Mouse (Mus musculus) neural tube, embryonic 12.5 days (tissue): Measurements from ENCODE around the gene Gabrr3. TPM values are rescaled to one million over a fixed set of nuclear protein-coding genes. Genes with fewer than 3 reads are reported as not detected.
"Not testable (repeated sequence)": the region's sequence is repeated elsewhere in the genome, so short reads cannot be mapped to it uniquely, and the experiment has no call there.

Source experiments
- ATAC-seq: fragments of 200-750 bp; cut with Nextera tagmentation; 2 replicates; pipeline ENCODE4 v1.8.0; 2017; ENCODE audit warnings: low read depth, mild to moderate bottlenecking, moderate TSS enrichment, moderate library complexity; ENCODE audit not compliant: low FRiP score
- H3K27ac ChIP-seq: fragments of 300-500 bp; sonication (generic); 2 replicates; pipeline ENCODE4 v1.5.1; 2016
- H3K27me3 ChIP-seq: fragments of 300-500 bp; sonication (generic); replicated peaks from 2 replicates; pipeline ENCODE4 v1.6.1; 2016; ENCODE audit warnings: mild to moderate bottlenecking
- H3K36me3 ChIP-seq: fragments of 300-500 bp; sonication (generic); 2 replicates; pipeline ENCODE4 v1.6.1; 2016; ENCODE audit warnings: mild to moderate bottlenecking
- H3K4me1 ChIP-seq: fragments of 300-500 bp; sonication (generic); 2 replicates; pipeline ENCODE4 v1.6.1; 2016
- H3K4me2 ChIP-seq: fragments of 300-500 bp; sonication (generic); replicated peaks from 2 replicates; pipeline ENCODE4 v1.6.1; 2016; ENCODE audit warnings: mild to moderate bottlenecking
- H3K4me3 ChIP-seq: fragments of 300-500 bp; sonication (generic); 2 replicates; pipeline ENCODE4 v1.5.1; 2016
- H3K9ac ChIP-seq: fragments of 300-500 bp; sonication (generic); 2 replicates; pipeline ENCODE4 v1.6.1; 2016; ENCODE audit warnings: mild to moderate bottlenecking
- H3K9me3 ChIP-seq: fragments of 300-500 bp; sonication (generic); 2 replicates; pipeline ENCODE4 v1.6.1; 2016; ENCODE audit warnings: mild to moderate bottlenecking
- WGBS: fragments of 180-500 bp; shearing (Covaris S2); methylation state at CpG from one replicate; pipeline ENCODE4 v1.1.7; 2016; 5-methylcytosine and 5-hydroxymethylcytosine counted together
- polyA plus RNA-seq: library from polyadenylated mRNA; unstranded; fragments of >200 nt; fragmentation: Nextera tagmentation; extraction: Ambion mirVana; gene quantifications from 2 replicates; pipeline ENCODE4 v1.2.1, GENCODE M21; 2016

The Gabrr3 gene
- polyA plus RNA-seq, 1 experiment from 2014 or later: not detected

- H3K9me3 ChIP-seq: no peaks in the 10 kb centered on the region
- peak; percentile 54 for ATAC-seq
- H3K36me3 ChIP-seq: no peaks in the 10 kb centered on the region
- H3K9ac ChIP-seq: no peak overlapping the region
- H3K4me1 ChIP-seq: peaks cover 3% of the 10 kb centered on the region; the same call in 1 of the 2 replicates
- 0 out of 2 replicates have a peak overlapping the region, but pooled peaks have one; percentile 1 for H3K4me2 ChIP-seq
- 29% methylated on average over 13 of the region's 13 CpGs for WGBS
- H3K4me3 ChIP-seq: no peak overlapping the region
- H3K27ac ChIP-seq: no peak overlapping the region
- H3K27me3 ChIP-seq: no peaks in the 10 kb centered on the region
Measured at GRCm38 (mm10) chr16:59421571-59422345, 14.6 kb downstream of the Gabrr3 start.

GRCm38 (mm10) chr16:59427960-59428359 is 20.8 kb downstream of the Gabrr3 start:
- no peak overlapping the region for H3K4me3 ChIP-seq
- no peak overlapping the region for H3K4me2 ChIP-seq
- H3K9ac ChIP-seq: no peak overlapping the region
- no peak for ATAC-seq
- H3K27ac ChIP-seq: no peak overlapping the region
- WGBS: 66% methylated on average over 7 of the region's 7 CpGs
- H3K27me3 ChIP-seq: no peaks in the 10 kb centered on the region
- H3K9me3 ChIP-seq: no peaks in the 10 kb centered on the region
- no peaks in the 10 kb centered on the region for H3K36me3 ChIP-seq
- H3K4me1 ChIP-seq: no peaks in the 10 kb centered on the region

GRCm38 (mm10) chr16:59433181-59433580 is 26.0 kb downstream of the Gabrr3 start:
- WGBS: 78% methylated on average over 11 of the region's 11 CpGs

DNA sequence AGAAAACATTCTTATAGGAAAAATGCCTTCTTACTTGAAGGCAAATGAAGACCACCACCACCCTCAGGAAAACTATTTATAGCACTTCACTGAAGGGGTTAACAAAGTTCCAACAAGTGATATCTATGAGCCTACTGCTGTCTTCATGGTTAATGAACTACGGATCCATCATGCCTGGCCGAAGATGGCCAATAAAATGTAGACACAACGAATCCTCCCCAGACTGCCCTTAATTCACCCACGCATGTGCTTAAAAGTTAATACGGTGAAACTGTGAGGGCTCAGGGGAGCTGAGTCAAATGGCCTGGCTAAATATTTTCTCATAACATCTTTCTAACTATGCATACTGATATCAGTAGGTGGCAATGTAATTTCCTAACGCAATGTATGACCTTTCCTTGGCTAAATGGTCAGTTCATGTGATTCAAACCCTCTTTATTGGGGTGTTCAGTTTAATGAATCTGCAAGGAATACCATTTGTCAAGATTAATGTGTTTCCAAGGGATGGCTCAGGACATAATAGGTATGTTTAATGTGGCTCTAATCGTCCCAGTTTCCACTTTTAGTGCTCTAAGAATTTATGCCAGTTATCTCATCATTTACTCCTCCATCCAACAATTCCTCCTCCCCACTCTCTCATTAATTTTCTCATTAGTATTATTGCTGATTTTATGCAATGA is 37.9 kb downstream of the Gabrr3 start:
- no peaks in the 10 kb centered on the region for H3K27me3 ChIP-seq
- no peak overlapping the region for H3K27ac ChIP-seq
- H3K9me3 ChIP-seq: no peaks in the 10 kb centered on the region
- 64% methylated on average over 7 of the region's 7 CpGs for WGBS
- no peak overlapping the region for H3K4me2 ChIP-seq
- H3K9ac ChIP-seq: no peak overlapping the region
- no peaks in the 10 kb centered on the region for H3K4me1 ChIP-seq
- peak; percentile 49 for ATAC-seq
- no peaks in the 10 kb centered on the region for H3K36me3 ChIP-seq
- H3K4me3 ChIP-seq: no peak overlapping the region

More at GRCm38 (mm10) chr16:59433181-59433580, 26.0 kb downstream of the Gabrr3 start:
- Histone ChIP-seq H3K4me3 (no peak overlapping the region), H3K27me3 (no peaks in the 10 kb centered on the region), H3K4me1 (no peaks in the 10 kb centered on the region), H3K4me2 (no peak overlapping the region), H3K9ac (no peak overlapping the region), H3K27ac (no peak overlapping the region), H3K9me3 (no peaks in the 10 kb centered on the region), H3K36me3 (no peaks in the 10 kb centered on the region)
- ATAC-seq: no peak

- Histone ChIP-seq H3K9me3 (no peaks in the 10 kb centered on the region), H3K4me2 (no peak overlapping the region), H3K9ac (no peak overlapping the region), H3K27ac (no peak overlapping the region), H3K4me1 (no peaks in the 10 kb centered on the region), H3K27me3 (no peaks in the 10 kb centered on the region), H3K36me3 (no peaks in the 10 kb centered on the region), H3K4me3 (no peak overlapping the region)
- no peak for ATAC-seq
- WGBS: 94% methylated on average over 1 of the region's 1 CpGs
Measured at GRCm38 (mm10) chr16:59448181-59448580, 41.0 kb downstream of the Gabrr3 start.

- no peak for ATAC-seq
- H3K27me3 ChIP-seq: no peaks in the 10 kb centered on the region
- H3K27ac ChIP-seq: no peak overlapping the region
- no peak overlapping the region for H3K4me2 ChIP-seq
- H3K4me3 ChIP-seq: no peak overlapping the region
- no peak overlapping the region for H3K9ac ChIP-seq
- no peaks in the 10 kb centered on the region for H3K9me3 ChIP-seq
- H3K36me3 ChIP-seq: no peaks in the 10 kb centered on the region
- no peaks in the 10 kb centered on the region for H3K4me1 ChIP-seq
Measured at GRCm38 (mm10) chr16:59449092-59449491, 42.0 kb downstream of the Gabrr3 start.

DNA sequence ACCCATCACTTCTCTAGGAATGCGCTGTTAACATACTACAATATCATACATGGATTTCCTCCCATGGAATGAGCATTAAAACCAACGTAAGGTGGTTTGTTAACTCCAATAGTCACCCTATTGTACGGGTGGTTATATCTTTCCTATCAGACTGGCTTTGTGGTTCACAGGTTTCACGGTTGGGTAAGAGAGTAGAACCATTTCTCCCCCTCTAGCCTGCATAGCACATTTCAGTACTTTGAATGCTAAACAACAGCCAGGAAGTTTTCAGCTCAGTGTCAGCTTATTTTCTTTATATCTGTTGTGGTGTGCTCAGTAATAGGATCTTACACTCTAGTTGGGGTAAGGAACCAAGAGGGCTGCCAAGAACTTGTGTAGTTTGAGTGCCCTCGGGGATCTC is 44.7 kb downstream of the Gabrr3 start:
- Histone ChIP-seq H3K27ac (no peak overlapping the region), H3K9ac (no peak overlapping the region), H3K9me3 (no peaks in the 10 kb centered on the region), H3K4me2 (no peak overlapping the region), H3K4me3 (no peak overlapping the region), H3K4me1 (no peaks in the 10 kb centered on the region), H3K27me3 (no peaks in the 10 kb centered on the region), H3K36me3 (no peaks in the 10 kb centered on the region)
- ATAC-seq: no peak
- WGBS: 94% methylated on average over 5 of the region's 5 CpGs

GRCm38 (mm10) chr16:59459259-59459861 is 52.2 kb downstream of the Gabrr3 start:
- not testable (repeated sequence) for H3K4me1 ChIP-seq, H3K4me2 ChIP-seq, H3K9ac ChIP-seq, H3K9me3 ChIP-seq, ATAC-seq, H3K27ac ChIP-seq, H3K36me3 ChIP-seq, H3K4me3 ChIP-seq, H3K27me3 ChIP-seq
- WGBS: 87% methylated on average over 5 of the region's 5 CpGs

GRCm38 (mm10) chr16:59463567-59463966 is 56.4 kb downstream of the Gabrr3 start:
- H3K4me2 ChIP-seq: no peak overlapping the region

GRCm38 (mm10) chr16:59463973-59464372 is 56.8 kb downstream of the Gabrr3 start:
- Histone ChIP-seq H3K27me3 (no peaks in the 10 kb centered on the region), H3K9me3 (peaks cover 7% of the 10 kb centered on the region), H3K9ac (no peak overlapping the region), H3K27ac (no peak overlapping the region), H3K4me2 (no peak overlapping the region), H3K4me1 (no peaks in the 10 kb centered on the region), H3K36me3 (no peaks in the 10 kb centered on the region), H3K4me3 (no peak overlapping the region)
- 72% methylated on average over 6 of the region's 6 CpGs for WGBS
- ATAC-seq: no peak

More at GRCm38 (mm10) chr16:59463567-59463966, 56.4 kb downstream of the Gabrr3 start:
- WGBS: 48% methylated on average over 4 of the region's 4 CpGs
- Histone ChIP-seq H3K36me3 (no peaks in the 10 kb centered on the region), H3K27ac (no peak overlapping the region), H3K9ac (no peak overlapping the region), H3K27me3 (no peaks in the 10 kb centered on the region), H3K4me1 (no peaks in the 10 kb centered on the region), H3K9me3 (peaks cover 7% of the 10 kb centered on the region), H3K4me3 (no peak overlapping the region)
- ATAC-seq: peak; percentile 97

DNA sequence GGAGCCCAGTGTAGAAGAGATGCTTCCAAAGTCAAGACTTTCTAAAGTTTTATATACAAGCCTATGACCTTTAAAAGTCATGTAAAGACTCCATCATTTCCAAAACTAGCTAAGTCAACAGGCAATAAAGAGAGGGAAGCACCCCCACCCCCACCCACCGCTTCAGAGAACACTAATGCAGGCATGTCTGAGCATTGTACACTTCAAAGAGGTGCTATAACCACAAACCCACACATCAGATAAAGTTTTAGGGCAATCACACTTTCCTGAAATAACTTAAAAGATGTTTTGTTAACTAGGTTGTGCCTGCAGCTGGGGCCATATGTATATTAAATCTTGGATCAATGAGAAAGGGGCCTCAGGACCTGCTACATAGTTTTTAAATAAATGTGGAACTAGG is 62.7 kb downstream of the Gabrr3 start:
- no peak overlapping the region for H3K4me2 ChIP-seq
- WGBS: 90% methylated on average over 1 of the region's 1 CpGs
- no peak overlapping the region for H3K4me3 ChIP-seq
- H3K27ac ChIP-seq: no peak overlapping the region
- H3K9me3 ChIP-seq: peaks cover 3% of the 10 kb centered on the region
- 0 out of 2 replicates have a peak, but pooled peaks cover 3% of the 10 kb centered on the region for H3K4me1 ChIP-seq
- H3K27me3 ChIP-seq: no peaks in the 10 kb centered on the region
- no peaks in the 10 kb centered on the region for H3K36me3 ChIP-seq
- no peak overlapping the region for H3K9ac ChIP-seq
- no peak for ATAC-seq

DNA sequence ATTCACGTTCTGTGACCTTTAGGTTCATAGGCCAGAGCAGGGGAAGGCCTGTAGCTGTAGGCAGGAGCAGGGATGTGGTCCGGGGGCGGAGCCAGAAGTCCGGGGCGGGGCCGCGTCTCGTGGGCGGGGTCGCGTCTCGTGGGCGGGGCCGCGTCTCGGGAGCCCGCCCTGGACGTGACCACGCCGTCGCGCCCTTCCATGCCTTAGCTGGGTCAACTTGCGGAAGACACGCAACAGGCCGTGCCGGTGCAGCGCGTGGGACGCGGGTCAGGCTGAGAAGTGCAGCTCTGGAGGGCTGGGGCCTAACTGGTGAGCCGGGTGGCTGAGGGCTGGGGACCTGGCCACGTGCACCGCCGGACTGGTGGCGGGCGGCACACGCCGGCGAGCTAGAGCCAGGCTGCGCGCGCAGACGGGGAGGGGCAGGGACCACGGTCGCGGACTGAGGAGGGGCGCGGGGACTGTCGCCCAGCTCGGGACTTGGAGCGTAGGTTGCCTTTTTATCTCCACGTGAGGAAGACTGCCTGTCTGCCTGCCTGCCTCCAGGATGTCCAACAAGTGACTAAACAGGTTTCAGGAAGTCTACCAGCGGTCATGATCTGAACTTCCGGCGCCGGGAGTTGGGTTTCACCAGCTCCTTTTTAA is 64.6 kb downstream of the Gabrr3 start, which contains the start of gene Riox2:
Gene Riox2, plus strand, starts transcription at position 139 of the 642 bp plus-strand sequence.
- no peaks in the 10 kb centered on the region for H3K36me3 ChIP-seq
- no peak within 1 kb of the TSS for H3K27ac ChIP-seq
- 0 out of 2 replicates have a peak, but pooled peaks cover 3% of the 10 kb centered on the region for H3K4me1 ChIP-seq
- H3K9ac ChIP-seq: peak within 1 kb of the TSS; percentile 51
- ATAC-seq: peak; percentile 96
- no peaks in the 10 kb centered on the region for H3K27me3 ChIP-seq
- peak within 1 kb of the TSS; percentile 59 for H3K4me3 ChIP-seq
- peak within 1 kb of the TSS; percentile 75 for H3K4me2 ChIP-seq
- no peaks in the 10 kb centered on the region for H3K9me3 ChIP-seq
- WGBS: 2% methylated on average over 56 of the region's 56 CpGs
